Mouse (Mus musculus): Measurements from ENCODE around the gene G3bp2.

The G3bp2 gene

GRCm38 (mm10) chr5:92011756-92012155 is 71.8 kb downstream of the G3bp2 start:
- no peak for DNase-seq (ENCODE audit: low spot score)

GRCm38 (mm10) chr5:92009827-92010226 is 73.7 kb downstream of the G3bp2 start:
- no peak for DNase-seq (ENCODE audit: low spot score)

GRCm38 (mm10) chr5:92003011-92003410 is 80.5 kb downstream of the G3bp2 start:
- no peak for DNase-seq (ENCODE audit: low spot score)
